Mouse (Mus musculus) T-helper 2 cell (primary cell): ENCODE data around the gene Ankrd52.

Experiments used
- in situ Hi-C: fragments of 300-600 bp; cut with MboI, MseI; formaldehyde crosslinking; loops from one replicate; pipeline ENCODE4 v1.15.1; 2025; ENCODE audit warnings: high pct_unique_total_duplicates

The Ankrd52 gene

DNA sequence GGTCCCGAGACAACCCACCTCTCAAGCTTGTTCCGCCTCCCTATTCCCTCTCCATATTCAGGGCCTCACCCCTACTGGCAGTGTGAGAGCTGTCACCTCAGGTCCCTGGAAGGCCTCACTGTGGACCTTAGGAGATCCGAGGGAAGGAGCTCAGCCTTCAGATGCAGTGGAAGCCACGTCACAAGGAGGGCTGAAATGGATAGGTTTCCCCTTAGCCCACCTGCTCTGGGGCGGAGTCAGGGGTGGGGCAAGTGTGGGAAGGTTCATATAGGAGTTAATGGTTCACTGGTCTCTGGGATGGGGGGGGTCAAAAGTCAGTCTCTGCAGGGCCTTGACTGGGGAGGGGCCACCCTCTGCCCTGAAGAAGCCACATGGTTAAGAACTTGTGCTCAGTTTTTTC lies 23.4 kb downstream of the Ankrd52 start:
- in situ Hi-C loops: loop anchor here (10.0 kb wide), 1 partner anchor 54 kb away; the partner anchor contains the start of gene Smarcc2

DNA sequence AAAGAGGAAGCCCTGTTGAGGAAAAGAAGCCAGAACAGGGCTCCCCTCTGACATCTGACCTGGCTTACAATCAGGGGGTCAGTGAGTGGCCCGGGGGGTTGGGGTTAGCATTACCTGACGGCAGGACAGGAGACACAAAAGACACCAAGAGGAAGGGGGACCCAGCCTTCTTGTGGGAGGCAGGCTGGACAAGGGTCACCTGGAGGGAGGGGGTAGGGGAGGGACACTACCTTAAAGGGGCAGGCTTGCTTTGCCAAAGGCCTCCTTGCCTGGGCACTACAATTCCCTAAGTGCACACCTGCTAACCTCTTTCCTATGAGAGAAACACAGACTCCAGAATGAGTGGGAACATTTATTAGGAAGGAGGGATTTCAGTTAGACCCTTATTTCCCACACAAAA lies 24.1 kb downstream of the Ankrd52 start, which contains the start of gene Slc39a5:
Gene Slc39a5 (minus strand): TSS at position 174 of the 400 bp plus-strand sequence.
- in situ Hi-C loops: loop anchor here (10.0 kb wide), 1 partner anchor 54 kb away; the partner anchor contains the start of gene Smarcc2

DNA sequence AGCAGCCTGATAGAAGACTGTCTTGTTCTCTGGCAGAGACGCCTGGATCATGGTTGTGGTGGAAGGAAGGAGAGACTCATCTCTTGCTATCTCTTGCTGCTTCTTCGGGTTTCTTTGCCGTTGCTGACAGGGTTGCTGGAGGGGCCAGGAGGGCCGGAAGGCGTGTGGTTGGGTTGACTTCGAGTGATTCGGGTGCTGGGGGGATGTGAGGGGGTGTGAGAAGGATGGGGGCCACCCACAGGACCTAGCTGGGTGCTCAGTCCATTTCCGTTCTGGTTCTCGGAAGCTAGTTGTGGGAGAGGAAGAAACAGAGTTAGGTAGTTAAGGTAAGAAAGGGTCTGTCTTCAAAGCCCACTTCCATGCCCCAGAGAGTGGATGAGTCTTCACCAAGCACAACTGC lies 24.7 kb downstream of the Ankrd52 start:
- in situ Hi-C loops: loop anchor here (10.0 kb wide), 1 partner anchor 53 kb away; the partner anchor contains the start of gene Smarcc2

DNA sequence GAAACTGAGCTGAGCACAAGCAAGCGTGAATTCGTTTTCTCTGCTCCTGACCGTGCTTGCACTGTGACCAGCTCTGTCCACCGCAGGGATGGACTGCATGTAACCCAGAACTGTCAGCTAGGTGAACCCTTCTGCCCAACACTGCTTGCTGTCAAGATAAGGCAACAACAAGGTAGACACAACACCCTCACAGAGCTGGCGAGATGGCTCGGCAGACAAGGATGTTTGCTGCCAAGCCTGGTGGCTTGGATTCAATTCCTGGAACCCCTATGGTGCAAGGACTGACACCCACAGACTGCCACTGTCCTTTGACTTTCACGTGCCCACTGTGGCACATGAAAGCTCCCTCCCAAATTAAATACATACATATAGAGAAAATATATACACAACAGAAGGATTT lies 27.0 kb downstream of the Ankrd52 start:
- in situ Hi-C loops: loop anchor here (10.0 kb wide), 1 partner anchor 51 kb away; the partner anchor contains the start of gene Smarcc2

DNA sequence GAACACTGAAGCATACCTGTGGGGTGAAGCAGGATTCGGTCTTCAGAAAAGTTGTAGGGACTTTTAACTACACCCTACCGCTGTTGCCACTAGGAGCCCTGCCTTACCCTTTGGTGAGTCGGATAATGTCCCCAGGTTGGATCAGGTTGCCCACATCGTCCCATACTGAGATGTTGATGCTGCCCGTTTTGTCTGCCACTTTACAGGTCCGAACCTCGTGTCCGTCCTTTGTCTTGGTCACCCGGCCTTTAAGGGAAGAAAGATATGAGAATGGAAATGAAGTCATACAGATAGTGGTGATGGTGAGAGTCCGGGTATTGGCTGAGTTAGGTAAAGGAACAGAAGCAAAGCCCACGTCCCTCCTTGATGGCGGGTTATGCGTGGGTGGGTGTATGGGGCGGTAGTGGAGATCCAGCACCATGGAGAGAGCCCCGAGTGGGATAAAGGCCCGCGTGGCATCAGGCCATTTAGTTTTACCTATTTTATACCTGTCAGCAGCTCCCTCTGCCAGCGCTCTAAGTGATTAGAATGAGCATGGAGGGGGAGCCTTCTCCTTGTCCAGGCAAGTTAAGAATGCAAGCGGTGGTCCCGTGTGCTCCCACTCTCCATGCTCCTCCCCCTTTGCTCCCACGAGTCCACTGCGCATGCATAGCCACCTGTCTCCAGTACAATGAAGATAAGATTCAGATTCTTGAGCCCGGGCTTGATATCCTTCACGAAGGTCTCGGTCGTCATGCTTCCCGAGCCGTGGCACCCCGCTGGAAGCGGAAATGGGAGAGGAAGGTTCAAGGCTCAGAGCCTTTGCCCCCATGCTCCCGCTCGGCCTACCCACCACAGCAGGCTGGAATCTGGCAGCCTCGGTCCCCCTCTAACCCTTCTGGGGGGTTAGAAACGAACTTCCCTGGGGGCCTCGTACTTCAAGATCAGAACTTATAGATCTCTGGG lies 31.9 kb downstream of the Ankrd52 start:
- in situ Hi-C loops: loop anchor here (10.0 kb wide), 1 partner anchor 46 kb away; the partner anchor contains the start of gene Smarcc2

DNA sequence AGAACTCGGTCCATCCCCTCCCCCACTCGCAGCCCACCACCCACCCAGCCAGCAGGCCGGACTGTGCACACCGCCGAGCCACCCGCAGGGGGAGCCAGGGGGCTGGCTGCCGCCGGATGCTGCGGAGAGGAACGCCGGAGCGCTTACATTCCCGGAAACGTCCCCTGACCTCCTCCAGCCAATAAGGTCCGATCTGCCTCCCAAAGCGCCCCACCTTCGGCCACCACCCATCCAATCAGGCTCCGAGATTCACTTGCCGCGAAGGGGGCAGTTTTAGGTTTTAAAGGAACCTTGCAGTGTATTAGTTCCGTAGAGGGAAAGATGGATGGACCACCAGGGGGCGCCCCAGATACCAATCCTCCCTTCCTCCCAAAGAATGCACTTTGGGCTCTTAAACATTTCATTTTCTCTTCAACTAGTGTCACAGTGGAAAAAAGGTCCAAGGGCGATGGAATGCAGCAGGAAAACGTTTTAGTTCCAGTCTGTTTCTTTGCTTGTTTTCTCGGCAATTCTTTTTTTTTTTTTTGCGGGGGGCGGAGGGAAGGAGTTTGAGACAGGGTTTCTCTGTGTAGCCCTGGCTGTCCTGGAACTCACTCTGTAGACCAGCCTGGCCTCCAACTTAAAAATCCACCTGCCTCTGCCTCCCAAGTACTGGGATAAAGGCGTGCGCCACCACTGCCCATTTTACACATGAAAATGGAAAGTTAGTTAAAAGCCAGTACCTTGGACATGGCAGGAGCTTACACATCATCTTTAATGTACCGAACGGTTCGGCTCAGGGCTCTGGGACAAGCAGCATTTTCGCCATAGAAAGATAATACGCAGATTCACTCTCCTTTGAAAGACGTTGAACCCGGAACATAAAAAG lies 33.0 kb downstream of the Ankrd52 start:
- in situ Hi-C loops: loop anchor here (10.0 kb wide), 1 partner anchor 45 kb away; the partner anchor contains the start of gene Smarcc2

DNA sequence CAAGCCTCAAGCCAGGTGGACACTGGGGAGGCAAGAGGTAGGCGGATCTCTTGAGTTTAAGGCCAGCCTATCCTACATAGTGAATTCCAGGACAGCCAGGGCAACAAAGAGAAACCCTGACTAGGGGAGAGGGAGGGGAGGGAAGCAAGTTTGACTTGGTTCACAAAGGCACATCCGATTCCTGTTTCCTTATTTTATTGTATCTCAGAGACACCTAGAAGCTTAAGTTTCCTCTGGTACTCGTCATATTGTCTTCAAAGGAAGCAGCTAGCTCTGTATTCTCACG lies 33.6 kb downstream of the Ankrd52 start:
- in situ Hi-C loops: no loop called here

DNA sequence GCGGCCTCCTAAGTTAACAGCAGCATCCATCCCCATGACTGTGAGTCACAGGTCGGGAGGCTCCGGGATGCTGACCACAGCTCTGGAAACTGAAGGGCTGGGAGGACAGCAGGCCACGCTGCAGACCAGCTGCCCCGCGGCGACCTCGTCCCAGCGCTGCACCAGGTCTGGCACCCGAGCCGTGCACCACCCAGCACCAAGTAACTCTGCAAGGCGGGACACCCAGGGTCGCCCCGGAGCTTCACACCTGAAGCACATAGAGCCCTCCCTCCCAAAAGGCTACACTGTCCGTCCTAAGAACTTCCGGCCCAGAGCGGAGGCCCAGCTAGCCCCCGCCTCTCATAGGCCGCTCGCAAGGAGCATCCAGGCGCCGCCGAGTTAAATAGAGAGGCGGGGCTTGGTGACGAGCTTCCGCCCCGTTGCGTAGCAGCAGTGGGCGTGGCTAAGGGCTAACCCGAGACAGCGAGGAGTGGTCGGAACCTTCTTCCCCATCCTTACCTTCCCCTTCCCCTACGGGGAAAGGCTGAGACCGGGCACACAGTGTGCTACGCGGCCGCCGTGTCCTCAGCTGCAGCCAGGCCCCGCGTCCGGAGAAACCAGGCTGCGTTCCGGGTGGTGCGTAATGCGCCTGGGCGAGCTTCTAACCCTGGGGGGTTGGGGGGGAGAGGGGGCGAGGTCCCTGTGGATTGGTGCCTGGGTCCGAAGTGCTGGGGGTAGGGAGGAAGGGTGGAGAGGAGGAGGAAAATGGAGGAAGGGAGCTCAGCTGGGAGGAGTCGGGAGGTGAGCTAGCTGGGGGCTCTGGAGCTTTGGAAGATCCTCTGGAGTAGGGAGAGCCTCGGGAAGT lies 34.5 kb downstream of the Ankrd52 start, which contains the start of the genes Nabp2 and Rnf41:
Gene Nabp2 (minus strand): TSS at position 282 of the 844 bp plus-strand sequence.
Gene Rnf41 (plus strand): TSS at position 447 of the 844 bp plus-strand sequence.
- in situ Hi-C loops: no loop called here

DNA sequence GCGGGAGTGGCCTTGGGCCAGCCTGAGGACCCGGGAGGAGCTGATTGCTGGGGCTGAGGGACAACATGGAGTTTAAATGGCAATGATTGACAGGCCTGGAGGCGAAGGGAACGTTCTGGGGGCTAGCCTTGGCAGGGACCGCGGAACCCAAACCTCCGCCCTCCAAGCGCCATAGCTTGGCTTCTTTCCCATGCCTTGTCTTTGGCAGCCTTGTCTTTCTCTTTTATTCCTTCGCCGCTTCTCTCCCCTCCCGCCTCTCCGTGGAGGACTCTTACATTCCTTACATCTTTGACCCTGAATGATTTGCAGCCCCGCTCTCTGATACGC lies 35.1 kb downstream of the Ankrd52 start:
- in situ Hi-C loops: no loop called here

DNA sequence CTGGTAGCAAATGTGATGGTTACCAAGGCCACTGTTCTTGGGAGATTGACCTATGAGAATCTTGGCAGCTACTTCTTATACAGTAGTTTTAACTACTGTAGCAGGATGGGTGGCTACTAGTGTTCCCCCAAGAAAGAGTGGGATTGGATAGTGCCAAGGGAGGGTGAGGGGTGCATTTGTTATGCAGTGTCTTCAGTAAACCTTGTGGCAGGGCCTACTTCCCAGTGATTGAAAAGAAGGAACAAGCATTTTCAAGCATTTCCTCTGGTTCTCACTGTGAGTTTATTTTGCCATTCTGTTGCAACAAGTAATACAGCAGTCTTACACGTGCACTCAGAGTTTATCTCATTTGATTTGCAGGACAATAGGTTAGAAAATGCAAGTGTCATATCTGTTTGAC lies 35.6 kb downstream of the Ankrd52 start:
- in situ Hi-C loops: no loop called here

DNA sequence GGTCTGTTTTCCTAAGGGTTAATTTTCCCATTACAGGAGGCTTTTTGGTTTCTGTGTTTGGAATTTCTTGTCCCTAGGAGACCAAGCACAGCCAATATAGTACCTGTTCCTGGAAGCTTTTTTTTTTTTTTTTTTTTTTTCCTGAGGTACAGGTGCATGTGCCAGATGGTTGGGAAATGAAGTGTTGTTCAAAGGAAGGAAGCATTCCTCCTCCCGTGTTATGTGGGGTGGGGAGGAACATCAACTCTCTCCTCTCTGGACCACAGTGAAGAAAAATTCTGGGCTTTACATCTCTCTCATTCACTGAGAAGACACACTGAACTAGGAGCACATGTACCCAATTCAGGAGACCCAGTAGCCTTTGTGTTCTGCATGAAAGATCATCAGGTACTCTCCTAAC lies 36.2 kb downstream of the Ankrd52 start:
- in situ Hi-C loops: no loop called here

DNA sequence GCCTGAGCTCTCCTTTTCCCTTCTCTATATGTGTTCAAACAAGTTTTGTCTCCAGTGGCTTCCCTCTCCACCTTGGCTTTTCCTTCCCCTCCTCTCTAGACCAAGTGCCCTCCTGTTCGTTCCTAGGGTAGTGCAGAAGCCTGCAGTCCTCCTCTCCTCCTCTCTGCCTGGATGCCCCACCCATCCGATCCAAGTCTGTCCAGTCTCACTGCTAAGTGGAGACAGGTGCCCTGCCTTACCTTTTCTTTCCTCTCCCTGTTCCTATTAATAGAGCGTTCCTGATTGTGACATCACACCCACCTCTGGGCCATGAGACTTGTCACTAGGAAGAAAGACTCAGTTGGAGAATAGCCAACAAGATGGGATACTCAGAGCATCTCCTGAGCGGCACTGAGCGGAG lies 37.9 kb downstream of the Ankrd52 start:
- in situ Hi-C loops: no loop called here

DNA sequence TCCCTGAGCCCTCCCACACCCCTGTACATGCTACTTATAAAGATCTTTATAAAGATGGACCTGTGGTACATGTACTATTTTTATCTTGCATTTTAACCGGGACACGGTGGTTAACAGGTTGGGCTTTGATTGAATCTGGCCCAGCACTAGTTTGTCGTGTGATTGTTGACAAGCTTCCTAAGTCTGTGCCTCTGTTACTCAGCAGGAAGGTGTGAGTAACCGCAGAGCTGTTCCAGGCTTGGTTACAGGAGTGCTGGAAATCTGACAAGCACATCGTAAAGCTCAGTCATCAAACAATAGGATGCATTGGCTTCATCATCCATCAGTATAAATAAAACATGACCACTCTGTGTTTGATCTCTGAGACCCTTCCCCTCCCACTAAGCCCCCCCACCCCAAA lies 45.5 kb downstream of the Ankrd52 start:
- in situ Hi-C loops: no loop called here

DNA sequence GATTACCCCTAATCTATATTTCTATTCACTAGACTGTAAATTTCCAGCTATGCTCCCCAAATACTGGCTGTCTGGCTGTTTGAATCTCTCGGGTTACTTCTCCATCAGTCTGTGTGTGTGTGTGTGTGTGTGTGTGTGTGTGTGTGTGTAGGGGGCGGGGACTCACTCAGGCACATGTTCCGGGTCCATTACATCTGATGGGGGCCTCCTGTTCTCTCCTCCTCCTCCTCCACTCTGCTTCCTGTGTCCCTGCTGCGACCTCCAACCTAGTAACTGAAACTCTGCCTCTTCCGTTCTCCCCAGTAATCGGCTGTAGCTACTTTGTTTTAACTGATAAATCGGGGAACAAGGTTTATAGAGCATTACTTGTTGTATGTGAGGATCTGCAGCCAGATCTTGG lies 47.7 kb downstream of the Ankrd52 start:
- in situ Hi-C loops: no loop called here

DNA sequence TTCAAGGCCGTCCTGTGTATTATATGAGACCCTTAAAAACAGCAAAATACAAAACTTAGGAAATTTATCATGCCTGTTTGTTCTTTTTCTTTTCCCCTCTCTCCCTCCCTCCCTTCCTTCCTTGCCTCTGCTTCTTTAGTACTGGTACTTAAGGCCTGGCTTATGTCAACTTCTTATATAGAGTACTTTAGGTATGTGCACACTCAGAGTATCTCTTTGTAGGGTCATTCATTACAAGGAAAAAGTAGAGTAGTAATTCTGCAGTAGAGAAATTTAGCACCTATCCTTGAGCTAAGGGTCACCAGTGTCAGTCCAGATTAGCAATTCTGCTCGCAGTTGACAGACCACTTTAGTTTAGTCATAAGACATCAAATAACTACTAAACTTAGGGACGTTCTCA lies 48.3 kb downstream of the Ankrd52 start:
- in situ Hi-C loops: no loop called here

DNA sequence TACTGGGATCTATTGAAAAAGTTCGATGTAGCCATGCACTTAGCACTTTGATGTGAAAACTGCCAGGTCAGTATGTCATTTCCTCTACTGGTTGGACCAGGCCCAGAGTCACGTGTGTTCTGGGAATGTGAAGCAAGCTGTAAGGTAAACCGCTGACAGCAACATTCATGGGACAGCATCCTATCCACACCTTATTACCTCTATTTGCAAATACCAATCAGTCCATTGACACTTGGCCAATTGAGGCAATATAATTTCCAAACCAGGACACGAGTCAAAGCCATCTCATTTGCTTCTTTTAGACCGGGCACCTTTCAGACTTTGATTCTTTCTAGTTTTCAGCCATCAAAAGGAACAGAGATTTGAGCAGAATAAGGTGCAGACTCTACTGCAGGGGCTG lies 52.1 kb downstream of the Ankrd52 start:
- in situ Hi-C loops: no loop called here

DNA sequence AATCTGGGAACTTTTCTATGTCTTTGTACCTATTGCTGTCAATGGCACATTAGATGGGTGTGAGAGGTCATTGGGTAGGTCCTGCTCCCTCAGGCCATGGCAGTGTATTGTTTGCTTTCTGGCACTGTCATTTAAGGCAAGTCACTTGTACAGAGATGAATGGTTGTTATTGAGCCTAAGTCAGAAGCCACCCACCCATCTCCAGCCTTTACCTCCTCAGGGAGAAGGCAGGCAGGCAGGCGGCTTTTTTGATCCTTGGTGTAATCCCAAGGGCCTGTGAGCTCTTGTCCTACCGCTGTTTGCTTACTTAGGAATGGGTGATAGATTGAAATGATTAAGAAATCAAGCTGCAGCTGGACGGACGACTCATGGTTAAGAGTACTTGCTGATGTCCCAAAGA lies 52.5 kb downstream of the Ankrd52 start:
- in situ Hi-C loops: no loop called here

DNA sequence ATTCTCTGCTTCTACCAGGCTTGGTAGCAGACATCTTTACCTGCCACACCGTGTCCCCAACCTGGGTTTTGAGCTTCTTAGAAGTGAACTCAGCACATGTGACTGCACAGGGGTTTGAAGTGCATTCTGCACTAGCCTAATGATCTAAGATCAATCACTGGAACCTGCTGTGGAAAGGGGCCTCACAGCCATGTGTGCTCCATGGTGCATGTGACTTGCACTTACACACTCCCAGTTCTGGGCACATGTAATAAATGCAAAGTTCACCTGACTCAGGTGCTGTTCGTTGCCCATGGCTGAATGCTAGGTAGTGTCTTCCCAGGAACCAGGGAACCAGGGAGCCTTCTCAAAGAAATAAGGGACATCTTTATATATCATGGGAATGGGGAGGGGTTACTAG lies 56.5 kb downstream of the Ankrd52 start:
- in situ Hi-C loops: no loop called here

DNA sequence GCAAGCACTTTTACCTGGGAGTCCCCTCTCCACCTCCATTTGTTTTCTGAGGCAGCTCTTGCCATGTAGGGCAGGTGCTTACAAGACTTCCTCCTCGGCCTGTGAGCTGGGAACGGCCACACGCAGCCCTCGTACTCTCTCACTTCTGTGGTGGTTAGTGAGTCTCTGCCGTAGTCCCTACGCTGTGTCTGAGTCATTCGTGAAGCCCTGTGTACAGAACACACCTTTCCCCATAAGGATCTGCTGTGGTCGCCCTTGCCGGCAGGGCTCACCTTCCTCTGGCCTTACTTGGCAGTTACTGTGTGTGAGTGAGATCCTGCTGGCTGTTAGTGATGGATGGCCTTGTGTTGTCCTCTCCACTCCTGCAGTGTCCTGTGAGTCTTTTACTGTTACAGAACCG lies 57.8 kb downstream of the Ankrd52 start:
- in situ Hi-C loops: no loop called here

DNA sequence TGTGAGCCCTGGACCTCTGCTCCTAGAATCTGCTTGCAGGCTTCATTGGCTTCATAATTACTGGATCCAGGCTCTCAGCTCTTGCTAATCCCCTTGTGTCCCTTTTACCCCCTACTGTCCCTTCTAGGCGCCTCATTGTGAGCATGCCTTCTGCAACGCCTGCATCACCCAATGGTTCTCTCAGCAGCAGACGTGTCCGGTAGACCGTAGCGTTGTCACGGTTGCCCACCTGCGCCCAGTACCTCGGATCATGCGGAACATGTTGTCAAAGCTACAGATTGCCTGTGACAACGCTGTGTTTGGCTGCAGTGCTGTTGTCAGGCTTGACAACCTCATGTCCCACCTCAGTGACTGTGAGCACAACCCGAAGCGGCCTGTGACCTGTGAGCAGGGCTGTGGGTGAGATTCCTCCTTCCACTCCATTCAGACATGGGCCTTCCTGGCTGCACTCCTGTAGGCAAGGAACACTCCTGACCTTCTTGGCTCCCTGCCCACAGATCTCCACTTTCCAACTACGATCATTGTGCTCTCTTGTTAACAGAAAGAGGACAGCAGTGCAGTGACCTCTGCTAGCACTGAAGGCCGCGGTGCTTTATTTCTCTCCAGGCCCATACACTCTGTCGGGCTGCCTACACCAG lies 58.4 kb downstream of the Ankrd52 start:
- in situ Hi-C loops: no loop called here

DNA sequence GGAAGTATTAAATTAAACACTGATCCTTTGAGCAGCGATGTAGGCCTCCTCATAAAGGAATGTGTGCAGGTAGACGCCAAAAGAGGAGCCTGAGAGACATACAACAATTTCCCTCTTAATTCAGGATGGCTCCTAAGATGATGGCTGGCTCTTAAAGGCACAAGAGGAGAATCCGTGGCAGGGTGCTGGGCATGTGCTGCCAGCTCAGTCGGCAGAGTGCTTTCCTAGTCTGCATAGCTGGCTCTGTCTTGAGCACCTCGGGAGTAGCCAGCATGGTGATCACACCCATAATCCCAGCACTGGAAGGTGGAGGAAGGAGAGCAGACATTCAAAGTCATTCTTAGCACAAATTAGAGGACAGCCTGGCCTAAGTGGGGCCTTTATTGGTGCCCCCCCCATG lies 59.0 kb downstream of the Ankrd52 start:
- in situ Hi-C loops: no loop called here
